Mouse (Mus musculus): ENCODE results near the gene C130079G13Rik. TPM values are rescaled to one million over a fixed set of nuclear protein-coding genes. Genes with fewer than 3 reads are reported as not detected.
"Not testable (repeated sequence)": the region's sequence is repeated elsewhere in the genome, so short reads cannot be mapped to it uniquely, and the experiment has no call there.

The C130079G13Rik gene
- polyA plus RNA-seq (2015; fragmentation: Nextera tagmentation; extraction: Ambion mirVana), result not detected in 2 replicates

DNA sequence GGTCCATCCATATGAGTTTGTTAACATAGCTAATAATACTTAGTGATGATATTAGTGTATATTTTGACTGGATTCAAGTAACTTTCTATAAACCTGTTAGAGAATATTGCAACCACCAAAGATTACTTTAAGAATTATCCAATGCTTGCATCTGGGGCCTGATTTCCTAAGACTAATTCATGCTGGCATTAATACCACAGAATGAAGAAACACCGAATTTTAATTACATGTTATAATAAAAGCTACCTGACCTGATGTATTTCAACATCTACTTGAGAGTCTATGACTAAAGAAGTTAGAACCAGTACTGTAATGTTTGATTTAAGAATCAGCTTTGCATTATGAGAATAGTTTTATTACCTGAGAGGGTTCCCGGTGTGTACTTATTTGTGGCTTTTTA is at the start of gene C130079G13Rik:
Gene C130079G13Rik (plus strand): TSS at position 301 of the 400 bp plus-strand sequence.
- Histone ChIP-seq H3K4me1 (replicated peaks) (no peaks in the 10 kb centered on the region), H3K9me3 (no peaks in the 10 kb centered on the region), H3K4me2 (no peak within 1 kb of the TSS), H3K36me3 (no peaks in the 10 kb centered on the region), H3K4me3 (no peak within 1 kb of the TSS), H3K27me3 (no peaks in the 10 kb centered on the region), H3K9ac (no peak within 1 kb of the TSS), H3K27ac (replicated peaks) (no peak within 1 kb of the TSS)
- WGBS, result 87% methylated on average over 2 of the region's 2 CpGs
- no peak for ATAC-seq (ENCODE audit: low read depth)

DNA sequence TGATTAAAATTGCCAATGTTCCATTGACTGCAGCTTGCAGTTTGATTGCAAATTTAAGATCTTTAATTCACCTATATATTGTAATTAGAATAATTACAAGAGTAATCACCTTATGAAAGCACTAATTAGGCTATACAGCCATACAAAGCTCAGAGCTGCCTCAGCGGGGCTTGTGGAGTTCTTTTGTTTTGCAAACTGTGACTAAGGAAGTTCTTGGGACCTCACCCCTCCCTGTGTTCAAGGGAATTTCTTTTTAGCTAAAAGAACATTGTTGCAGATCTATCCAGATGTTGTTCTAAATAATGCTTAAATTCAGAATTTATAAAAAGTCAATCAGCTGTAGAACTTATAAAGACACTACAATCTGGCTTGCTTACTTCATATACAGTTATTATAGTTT is 47.4 kb upstream of the C130079G13Rik start:
- not testable (repeated sequence) for ATAC-seq (ENCODE audit: low read depth); H3K4me3 ChIP-seq; H3K27ac ChIP-seq (replicated peaks); H3K4me1 ChIP-seq (replicated peaks); H3K9ac ChIP-seq; H3K4me2 ChIP-seq; H3K27me3 ChIP-seq; H3K9me3 ChIP-seq; H3K36me3 ChIP-seq
- WGBS, result 21% methylated on average over 1 of the region's 1 CpGs

GRCm38 (mm10) chr3:59879801-59880554 is 45.0 kb upstream of the C130079G13Rik start:
- not testable (repeated sequence) for H3K9ac ChIP-seq; H3K4me3 ChIP-seq; H3K9me3 ChIP-seq; H3K4me2 ChIP-seq; ATAC-seq (ENCODE audit: low read depth); H3K27ac ChIP-seq (replicated peaks); H3K4me1 ChIP-seq (replicated peaks); H3K36me3 ChIP-seq; H3K27me3 ChIP-seq
- WGBS, result 70% methylated on average over 7 of the region's 7 CpGs

- Histone ChIP-seq H3K4me2 (no peak overlapping the region), H3K4me3 (no peak overlapping the region), H3K27me3 (no peaks in the 10 kb centered on the region), H3K9ac (no peak overlapping the region), H3K36me3 (no peaks in the 10 kb centered on the region), H3K9me3 (no peaks in the 10 kb centered on the region), H3K4me1 (replicated peaks) (no peaks in the 10 kb centered on the region), H3K27ac (replicated peaks) (no peak overlapping the region)
- no peak for ATAC-seq (ENCODE audit: low read depth)
- WGBS, result 84% methylated on average over 2 of the region's 2 CpGs
These were observed 31.7 kb upstream of the C130079G13Rik start for GRCm38 (mm10) chr3:59893276-59893675.

GRCm38 (mm10) chr3:59934621-59935020 is 9.6 kb downstream of the C130079G13Rik start:
- no peaks in the 10 kb centered on the region for H3K36me3 ChIP-seq
- 85% methylated on average over 1 of the region's 1 CpGs for WGBS
- no peak overlapping the region for H3K4me3 ChIP-seq
- H3K4me2 ChIP-seq, result no peak overlapping the region
- no peak overlapping the region for H3K27ac ChIP-seq (replicated peaks)
- no peaks in the 10 kb centered on the region for H3K9me3 ChIP-seq
- no peaks in the 10 kb centered on the region for H3K4me1 ChIP-seq (replicated peaks)
- no peak for ATAC-seq (ENCODE audit: low read depth)
- H3K27me3 ChIP-seq, result no peaks in the 10 kb centered on the region
- no peak overlapping the region for H3K9ac ChIP-seq

- ATAC-seq (ENCODE audit: low read depth), result no peak
- no peaks in the 10 kb centered on the region for H3K27me3 ChIP-seq
- H3K27ac ChIP-seq (replicated peaks), result no peak overlapping the region
- H3K4me2 ChIP-seq, result no peak overlapping the region
- no peak overlapping the region for H3K9ac ChIP-seq
- no peaks in the 10 kb centered on the region for H3K36me3 ChIP-seq
- H3K9me3 ChIP-seq, result no peaks in the 10 kb centered on the region
- H3K4me1 ChIP-seq (replicated peaks), result no peaks in the 10 kb centered on the region
- no peak overlapping the region for H3K4me3 ChIP-seq
- 94% methylated on average over 10 of the region's 10 CpGs for WGBS
These were observed 22.4 kb downstream of the C130079G13Rik start for GRCm38 (mm10) chr3:59947294-59947950.

DNA sequence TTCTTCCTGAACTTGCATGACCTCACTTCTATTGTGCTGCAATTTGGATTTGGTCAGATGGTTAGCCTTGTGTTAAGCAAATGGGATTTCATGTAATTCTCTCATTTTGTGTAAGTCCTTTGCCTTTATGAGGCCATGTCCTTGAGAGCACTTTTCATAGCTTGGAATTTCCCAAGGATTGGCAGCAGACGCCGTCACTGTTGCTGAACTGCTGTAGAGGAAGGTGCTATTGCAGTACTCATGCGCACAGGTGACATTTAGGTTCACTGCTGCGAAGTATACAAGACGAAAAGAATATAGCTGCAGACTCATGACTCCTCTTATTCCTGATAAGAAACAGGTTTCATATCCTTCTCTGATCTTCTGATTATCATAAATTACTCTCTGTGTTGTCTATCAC is 45.9 kb downstream of the C130079G13Rik start:
- no peak overlapping the region for H3K27ac ChIP-seq (replicated peaks)
- ATAC-seq (ENCODE audit: low read depth), result no peak
- H3K9ac ChIP-seq, result no peak overlapping the region
- no peak overlapping the region for H3K4me3 ChIP-seq
- no peak overlapping the region for H3K4me2 ChIP-seq
- no peaks in the 10 kb centered on the region for H3K9me3 ChIP-seq
- 91% methylated on average over 5 of the region's 5 CpGs for WGBS
- H3K27me3 ChIP-seq, result no peaks in the 10 kb centered on the region
- no peaks in the 10 kb centered on the region for H3K4me1 ChIP-seq (replicated peaks)
- H3K36me3 ChIP-seq, result no peaks in the 10 kb centered on the region

- Histone ChIP-seq H3K36me3 (no peaks in the 10 kb centered on the region), H3K4me1 (replicated peaks) (no peaks in the 10 kb centered on the region), H3K9ac (no peak overlapping the region), H3K4me3 (no peak overlapping the region), H3K4me2 (no peak overlapping the region), H3K27me3 (no peaks in the 10 kb centered on the region), H3K9me3 (no peaks in the 10 kb centered on the region), H3K27ac (replicated peaks) (no peak overlapping the region)
- no peak for ATAC-seq (ENCODE audit: low read depth)
These were observed 49.6 kb downstream of the C130079G13Rik start for GRCm38 (mm10) chr3:59974591-59974990.

Other genes starting within 250 kb of the C130079G13Rik start
- not detected in 2 replicates for gene Gm5538, start 195.4 kb upstream of the C130079G13Rik start, polyA plus RNA-seq (2015; fragmentation: Nextera tagmentation; extraction: Ambion mirVana)
- gene Gm8298, start 64.2 kb upstream of the C130079G13Rik start, polyA plus RNA-seq (2015; fragmentation: Nextera tagmentation; extraction: Ambion mirVana), result not detected in 2 replicates
- not detected in 2 replicates for gene Aadacl2, start 81.5 kb downstream of the C130079G13Rik start, polyA plus RNA-seq (2015; fragmentation: Nextera tagmentation; extraction: Ambion mirVana)
- not detected in 2 replicates for gene Aadac, start 100.5 kb downstream of the C130079G13Rik start, polyA plus RNA-seq (2015; fragmentation: Nextera tagmentation; extraction: Ambion mirVana)
- gene Sucnr1, start 156.7 kb downstream of the C130079G13Rik start, polyA plus RNA-seq (2015; fragmentation: Nextera tagmentation; extraction: Ambion mirVana), result not detected in 2 replicates

Data from neural tube, embryonic 13.5 days (tissue).